Mouse (Mus musculus) gastrocnemius, postnatal 4 days (tissue): ENCODE data around the gene Usp17lb. TPM values are rescaled to one million over a fixed set of nuclear protein-coding genes. Genes with fewer than 3 reads are reported as not detected.
"Not testable (repeated sequence)": the region's sequence is repeated elsewhere in the genome, so short reads cannot be mapped to it uniquely, and the experiment has no call there.

Experiments used
- DNase-seq, 2 experiments: peaks; one replicate each; pipeline ENCODE4 v3.0.0; 2021 to 2022; ENCODE audit warnings: low spot score in 2 of 2, mixed read lengths in 2 of 2
- long read RNA-seq, 2 experiments: library from polyadenylated mRNA; stranded (forward); transcript quantifications; one replicate each; pipeline ENCODE4 v2.0.0; 2021
- total RNA-seq, 2 experiments: library from RNA; stranded (reverse); gene quantifications; 2 replicates each; pipeline ENCODE4 v1.2.3; 2021

Gene Usp17lb
- total RNA-seq: not detected
- long read RNA-seq, experiment 1: 0 reads
- long read RNA-seq, experiment 2: 0 reads

DNA sequence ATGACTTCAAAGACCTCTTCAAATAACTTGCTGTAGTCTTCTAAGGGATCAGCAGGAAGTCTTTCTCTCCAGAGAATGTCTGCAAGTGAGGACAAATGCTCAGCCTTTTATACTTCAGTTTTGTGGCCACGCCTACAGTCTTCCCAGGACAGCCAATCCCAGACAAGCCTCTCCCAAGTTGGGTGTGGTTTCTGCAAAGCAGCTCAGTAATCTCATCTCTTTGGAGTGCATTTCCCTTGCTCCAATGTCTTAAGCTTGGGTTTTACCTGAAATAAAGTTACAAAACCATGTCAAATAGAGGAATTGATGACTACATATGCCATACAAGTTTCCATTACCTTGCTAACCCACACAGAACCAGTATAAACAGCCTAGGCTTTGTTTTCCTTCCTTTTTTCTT, at the start of gene Usp17lb:
Gene Usp17lb (minus strand): TSS at position 101 of the 400 bp plus-strand sequence.
- no peak for DNase-seq

DNA sequence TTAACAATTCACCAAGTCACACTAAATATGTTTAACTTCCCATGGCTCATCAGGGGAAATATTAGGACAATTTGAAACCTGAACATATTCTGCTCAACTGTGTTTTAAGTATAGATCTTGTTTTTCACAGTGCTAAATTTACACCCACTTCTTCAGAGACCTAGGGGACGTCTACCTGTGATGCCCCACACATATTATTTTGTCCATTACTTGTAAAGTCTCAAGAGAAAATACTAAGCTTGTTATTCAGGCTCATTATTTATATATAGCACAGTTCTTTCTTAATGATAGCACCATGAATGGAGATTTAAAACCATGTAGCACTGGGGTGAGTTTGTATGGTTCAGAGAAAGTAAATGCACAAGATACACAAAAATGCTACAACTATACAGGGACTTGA, 35.3 kb upstream of the Usp17lb start, which contains the start of gene Olfr665:
Gene Olfr665 (plus strand): TSS at position 301 of the 400 bp plus-strand sequence.
- no peak for DNase-seq

DNA sequence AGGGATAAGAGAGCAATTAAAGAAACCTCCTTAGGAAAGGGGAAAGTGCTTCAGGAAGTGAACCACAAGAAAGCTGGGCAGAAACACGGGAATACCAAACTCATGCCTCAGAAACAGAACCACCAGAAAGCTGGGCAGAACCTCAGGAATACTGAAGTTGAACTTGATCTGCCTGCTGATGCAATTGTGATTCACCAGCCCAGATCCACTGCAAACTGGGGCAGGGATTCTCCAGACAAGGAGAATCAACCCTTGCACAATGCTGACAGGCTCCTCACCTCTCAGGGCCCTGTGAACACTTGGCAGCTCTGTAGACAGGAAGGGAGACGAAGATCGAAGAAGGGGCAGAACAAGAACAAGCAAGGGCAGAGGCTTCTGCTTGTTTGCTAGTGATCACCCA, 19.0 kb upstream of the Usp17lb start:
- DNase-seq: no peak

DNA sequence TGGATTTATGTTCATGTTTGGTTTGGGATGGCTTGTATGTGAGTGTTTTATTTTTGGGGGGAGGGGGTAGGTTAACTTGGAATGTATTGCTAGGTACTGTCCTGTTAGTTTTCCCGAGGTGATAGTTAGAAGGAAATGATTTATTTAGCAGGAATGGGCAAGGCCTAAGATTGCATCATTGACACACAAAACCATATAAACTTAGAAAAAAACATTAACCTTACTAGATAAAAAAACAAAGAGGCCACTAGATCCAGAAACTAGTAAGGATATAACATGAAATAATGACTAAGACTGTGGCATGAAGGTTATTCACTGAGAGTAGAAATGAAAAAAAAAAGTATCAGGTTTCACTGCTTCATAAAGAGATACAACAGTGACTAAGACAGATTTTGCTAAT, 15.3 kb upstream of the Usp17lb start:
- DNase-seq: no peak

DNA sequence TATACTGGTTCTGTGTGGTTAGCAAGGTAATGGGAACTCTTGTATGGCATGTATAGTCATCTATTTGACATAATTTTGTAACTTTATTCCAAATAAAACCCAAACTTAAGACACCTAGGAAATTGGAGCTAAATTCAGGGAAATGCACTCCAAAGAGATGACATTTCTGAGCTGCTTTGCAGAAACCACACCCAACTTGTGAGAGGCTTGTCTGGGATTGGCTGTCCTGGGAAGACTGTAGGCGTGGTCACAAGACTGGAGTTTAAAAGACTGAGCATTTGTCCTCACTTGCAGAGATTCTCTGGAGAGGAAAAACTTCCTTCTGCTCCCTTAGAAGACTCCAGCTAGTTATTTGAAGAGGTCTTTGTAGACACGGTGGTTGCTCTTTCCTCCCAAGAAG, 14.3 kb upstream of the Usp17lb start, which contains the start of gene Usp17la:
Gene Usp17la (plus strand): TSS at position 301 of the 400 bp plus-strand sequence.
- DNase-seq: not testable (repeated sequence)

DNA sequence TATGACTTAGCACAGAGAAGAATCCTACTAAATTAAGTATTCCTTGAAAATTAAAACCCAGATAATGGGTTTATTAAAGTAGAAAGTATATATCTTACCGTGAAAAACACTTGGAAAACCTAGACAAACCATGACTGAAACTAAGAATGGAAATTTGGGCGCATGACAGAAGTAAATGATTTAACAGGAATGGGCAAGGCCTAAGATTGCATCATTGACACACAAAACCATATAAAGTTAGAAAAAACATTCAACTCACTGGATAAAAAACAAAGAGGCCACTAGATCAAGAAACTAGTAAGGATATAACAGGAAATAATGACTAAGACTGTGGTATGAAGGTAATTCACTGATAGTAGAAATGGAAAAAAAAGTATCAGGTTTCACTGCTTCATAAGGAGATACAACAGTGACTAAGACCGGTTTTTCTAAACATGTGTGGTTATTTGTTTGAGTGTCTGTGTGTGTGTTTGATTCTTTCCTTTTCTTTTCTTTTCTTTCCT, 12.9 kb upstream of the Usp17lb start:
- no peak for DNase-seq

DNA sequence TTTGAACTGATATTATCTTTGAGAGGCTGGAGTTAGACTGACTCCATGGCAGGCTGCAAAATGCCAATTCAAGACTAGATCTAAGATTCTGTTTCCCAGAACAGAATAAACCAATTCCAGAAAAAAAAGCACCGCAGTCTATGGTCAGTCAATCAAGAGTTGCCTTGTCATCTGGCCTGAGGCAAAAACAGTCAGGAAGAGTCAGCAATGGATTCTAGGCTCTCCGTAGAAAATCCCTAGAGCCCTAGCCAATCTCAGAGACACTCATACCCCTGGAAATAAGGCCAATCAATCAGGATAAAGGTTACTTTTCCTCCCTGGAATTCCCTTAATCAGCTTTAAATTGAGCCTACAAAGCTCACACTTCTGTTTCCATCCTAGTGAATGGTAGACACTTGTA, 9.1 kb upstream of the Usp17lb start:
- not testable (repeated sequence) for DNase-seq

DNA sequence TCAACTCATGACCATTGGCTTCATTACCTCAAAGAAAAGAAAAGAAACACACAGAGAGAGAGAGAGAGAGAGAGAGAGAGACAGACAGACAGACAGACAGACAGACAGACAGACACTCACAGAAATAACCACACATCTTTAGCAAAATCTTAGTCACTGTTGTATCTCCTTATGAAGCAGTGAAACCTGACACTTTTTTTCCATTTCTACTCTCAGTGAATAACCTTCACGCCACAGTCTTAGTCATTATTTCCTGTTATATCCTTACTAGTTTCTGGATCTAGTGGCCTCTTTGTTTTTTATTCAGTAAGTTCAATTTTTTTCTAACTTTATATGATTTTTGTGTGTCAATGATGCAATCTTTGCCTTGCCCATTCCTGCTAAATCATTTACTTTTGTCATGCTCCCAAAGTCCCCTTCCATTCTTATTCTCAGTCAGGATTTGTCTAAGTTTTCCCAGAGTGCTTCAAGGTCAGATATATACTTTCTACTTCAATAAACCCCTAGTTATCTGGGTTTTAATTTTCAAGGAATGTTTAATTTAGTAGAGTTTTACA, 1.4 kb upstream of the Usp17lb start:
- DNase-seq: no peak

DNA sequence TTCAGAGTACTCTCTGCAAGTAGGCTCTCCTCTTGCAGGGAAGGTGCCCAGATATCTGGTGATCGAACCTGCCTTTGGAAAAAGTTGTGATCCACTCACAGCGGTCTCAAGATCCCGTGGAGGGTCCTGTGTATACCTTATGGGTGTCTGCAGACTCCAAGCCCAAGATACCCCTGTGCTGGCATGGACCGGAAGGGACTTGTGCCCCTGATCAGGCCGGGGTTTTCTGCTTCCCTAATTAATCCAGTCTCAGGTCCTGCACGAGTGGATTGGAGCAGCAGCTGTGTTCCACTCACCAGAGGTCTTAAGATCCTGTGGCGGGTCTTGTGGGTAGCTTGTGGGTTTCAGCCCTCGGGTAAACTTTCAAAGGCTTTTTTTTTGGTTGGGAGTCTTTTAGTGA, 32.1 kb downstream of the Usp17lb start:
- not testable (repeated sequence) for DNase-seq

DNA sequence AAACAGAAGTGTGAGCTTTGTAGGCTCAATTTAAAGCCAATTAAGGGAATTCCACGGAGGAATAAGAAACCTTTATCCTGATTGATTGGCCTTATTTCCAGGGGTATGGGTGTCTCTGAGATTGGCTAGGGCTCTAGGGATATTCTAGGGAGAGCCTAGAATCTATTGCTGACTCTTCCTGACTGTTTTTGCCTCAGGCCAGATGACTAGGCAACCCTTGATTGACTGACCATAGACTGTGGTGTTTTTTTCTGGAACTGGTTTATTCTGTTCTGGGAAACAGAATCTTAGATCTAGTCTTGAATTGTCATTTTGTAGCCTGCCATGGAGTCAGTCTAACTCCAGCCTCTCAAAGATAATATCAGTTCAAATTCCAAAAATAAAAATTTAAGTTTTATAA, 51.6 kb downstream of the Usp17lb start:
- DNase-seq: no peak

Other genes with a start within 250 kb of the Usp17lb start
- gene Olfr655, start 240.8 kb downstream of the Usp17lb start, total RNA-seq: not detected
- not detected for gene Olfr656, start 228.6 kb downstream of the Usp17lb start, total RNA-seq
- not detected for gene Olfr657, start 217.8 kb downstream of the Usp17lb start, total RNA-seq
- not detected for gene Olfr658, start 195.3 kb downstream of the Usp17lb start, total RNA-seq
- gene Olfr659, start 175.8 kb downstream of the Usp17lb start, total RNA-seq: not detected
- gene Olfr661, start 156.1 kb downstream of the Usp17lb start, total RNA-seq: not detected
- gene Usp17le, start 65.1 kb downstream of the Usp17lb start, total RNA-seq: not detected
- not detected for gene Usp17la, start 14.4 kb upstream of the Usp17lb start, total RNA-seq
- gene Olfr665, start 35.4 kb upstream of the Usp17lb start, total RNA-seq: not detected
- not detected for gene Olfr666, start 53.3 kb upstream of the Usp17lb start, total RNA-seq
- gene Olfr667, start 78.9 kb upstream of the Usp17lb start, total RNA-seq: not detected
- not detected for gene Olfr668, start 85.5 kb upstream of the Usp17lb start, total RNA-seq
- gene Olfr669, start 91.6 kb upstream of the Usp17lb start, total RNA-seq: not detected
- gene Olfr670, start 120.0 kb upstream of the Usp17lb start, total RNA-seq: not detected
- gene Olfr671, start 136.5 kb upstream of the Usp17lb start, total RNA-seq: not detected
- not detected for gene Olfr672, start 159.4 kb upstream of the Usp17lb start, total RNA-seq
- not detected for gene Olfr675, start 185.9 kb upstream of the Usp17lb start, total RNA-seq
- gene Olfr676, start 190.1 kb upstream of the Usp17lb start, total RNA-seq: not detected
- gene Olfr677, start 208.8 kb upstream of the Usp17lb start, total RNA-seq: not detected
- not detected for gene Olfr678, start 221.9 kb upstream of the Usp17lb start, total RNA-seq
- not detected for gene Olfr679, start 238.6 kb upstream of the Usp17lb start, total RNA-seq